Mouse (Mus musculus): ENCODE results near the gene Eef2kmt. TPM values are rescaled to one million over a fixed set of nuclear protein-coding genes. Genes with fewer than 3 reads are reported as not detected.

Eef2kmt gene
- polyA plus RNA-seq, 1 experiment from 2014 or later = 25.5 TPM

DNA sequence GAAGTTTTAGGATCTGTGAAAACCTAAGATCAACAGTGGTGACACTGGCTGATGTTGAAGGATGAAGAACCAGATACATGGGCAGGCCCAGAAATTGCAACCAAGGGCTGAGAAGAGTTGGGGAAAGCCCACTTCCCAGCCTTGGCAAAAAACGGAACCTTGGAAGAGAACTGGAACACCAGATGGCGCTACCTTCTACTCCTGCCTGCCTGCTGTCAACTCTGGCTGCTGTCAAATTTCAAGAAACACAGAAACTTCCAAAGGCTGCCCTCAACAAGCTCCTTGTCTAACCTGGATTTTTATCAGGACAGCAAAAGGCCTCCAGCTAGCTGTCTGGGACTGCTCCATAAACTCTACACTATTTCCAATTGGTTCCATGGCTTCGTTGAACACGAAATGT, 53.1 kb downstream of the Eef2kmt start:
- no peak for ATAC-seq (ENCODE audit: low read depth)
- H3K27ac ChIP-seq (replicated peaks; ENCODE audit: low read depth, low read length) = no peak overlapping the region
- H3K4me1 ChIP-seq (ENCODE audit: control insufficient read depth, insufficient read depth, low read length) = no peaks in the 10 kb centered on the region
- H3K9ac ChIP-seq (ENCODE audit: low read depth, low read length) = 0 out of 2 replicates have a peak overlapping the region, but pooled peaks have one; percentile 67
- H3K4me2 ChIP-seq (ENCODE audit: low read depth, low read length) = peak overlapping the region; percentile 97
- WGBS = 13% methylated on average over 4 of the region's 4 CpGs
- no peaks in the 10 kb centered on the region for H3K9me3 ChIP-seq (ENCODE audit: control insufficient read depth, low read length)
- peak overlapping the region; percentile 88 for H3K4me3 ChIP-seq (ENCODE audit: low read depth, low read length)
- no peaks in the 10 kb centered on the region for H3K27me3 ChIP-seq (replicated peaks; ENCODE audit: control insufficient read depth, insufficient read depth, low read length)
- DNase-seq (ENCODE audit: low spot score) = peak; percentile 50
- H3K36me3 ChIP-seq (ENCODE audit: control insufficient read depth, insufficient read depth, low read length) = no peaks in the 10 kb centered on the region

GRCm38 (mm10) chr16:5195080-5195479, 60.7 kb downstream of the Eef2kmt start:
- no peaks in the 10 kb centered on the region for H3K36me3 ChIP-seq (ENCODE audit: control insufficient read depth, insufficient read depth, low read length)
- H3K4me3 ChIP-seq (ENCODE audit: low read depth, low read length) = no peak overlapping the region
- no peak overlapping the region for H3K4me2 ChIP-seq (ENCODE audit: low read depth, low read length)
- ATAC-seq (ENCODE audit: low read depth) = no peak
- no peaks in the 10 kb centered on the region for H3K4me1 ChIP-seq (ENCODE audit: control insufficient read depth, insufficient read depth, low read length)
- no peaks in the 10 kb centered on the region for H3K9me3 ChIP-seq (ENCODE audit: control insufficient read depth, low read length)
- no peak overlapping the region for H3K27ac ChIP-seq (replicated peaks; ENCODE audit: low read depth, low read length)
- DNase-seq (ENCODE audit: low spot score) = peak; percentile 45
- no peak overlapping the region for H3K9ac ChIP-seq (ENCODE audit: low read depth, low read length)
- WGBS = 37% methylated on average over 6 of the region's 6 CpGs
- H3K27me3 ChIP-seq (replicated peaks; ENCODE audit: control insufficient read depth, insufficient read depth, low read length) = no peaks in the 10 kb centered on the region

Small RNA genes within 50 kb of the gene (microRNA-seq; reads per million reads assigned to microRNA genes)
- gene Gm23689 (ENCODE audit: borderline number of aligned reads) (not detected), gene Gm26095 (ENCODE audit: borderline number of aligned reads) (not detected), gene Mir6364 (ENCODE audit: borderline number of aligned reads) (not detected)

Other genes starting within 250 kb of the Eef2kmt start
- gene Smim22, start 248.7 kb downstream of the Eef2kmt start, polyA plus RNA-seq (2014; fragmentation: Nextera tagmentation; extraction: Ambion mirVana) = 5.8 and 9.3 TPM in 2 replicates
- 50.2 and 53.0 TPM in 2 replicates for gene Rogdi, start 242.4 kb downstream of the Eef2kmt start, polyA plus RNA-seq (2014; fragmentation: Nextera tagmentation; extraction: Ambion mirVana)
- gene Glyr1, start 206.1 kb downstream of the Eef2kmt start, polyA plus RNA-seq (2014; fragmentation: Nextera tagmentation; extraction: Ambion mirVana) = 91.3 and 96.0 TPM in 2 replicates
- 24.0 and 24.2 TPM in 2 replicates for gene Ubn1, start 205.9 kb downstream of the Eef2kmt start, polyA plus RNA-seq (2014; fragmentation: Nextera tagmentation; extraction: Ambion mirVana)
- 15.3 and 19.3 TPM in 2 replicates for gene Ppl, start 123.6 kb downstream of the Eef2kmt start, polyA plus RNA-seq (2014; fragmentation: Nextera tagmentation; extraction: Ambion mirVana)
- 0.22 and 0.36 TPM in 2 replicates for gene Sec14l5, start 108.9 kb downstream of the Eef2kmt start, polyA plus RNA-seq (2014; fragmentation: Nextera tagmentation; extraction: Ambion mirVana)
- 14.5 and 18.3 TPM in 2 replicates for gene Nagpa, start 52.0 kb downstream of the Eef2kmt start, polyA plus RNA-seq (2014; fragmentation: Nextera tagmentation; extraction: Ambion mirVana)
- gene AU021092, start 33.7 kb downstream of the Eef2kmt start, polyA plus RNA-seq (2014; fragmentation: Nextera tagmentation; extraction: Ambion mirVana) = 4.8 and 7.6 TPM in 2 replicates
- gene Alg1, start 22.4 kb downstream of the Eef2kmt start, polyA plus RNA-seq (2014; fragmentation: Nextera tagmentation; extraction: Ambion mirVana) = 36.8 and 38.2 TPM in 2 replicates

All from embryonic facial prominence, embryonic 14.5 days (tissue).